Mouse (Mus musculus) myocyte (in vitro differentiated cells): ENCODE data around the gene Bcas3. TPM values are rescaled to one million over a fixed set of nuclear protein-coding genes. Genes with fewer than 3 reads are reported as not detected.

Experiments used
- H3K27me3 ChIP-seq: one replicate; pipeline ENCODE4 v1.6.1; 2011; ENCODE audit not compliant: control insufficient read depth, insufficient read depth, insufficient read length
- H3K36me3 ChIP-seq: one replicate; pipeline ENCODE4 v1.6.1; 2011; ENCODE audit not compliant: control insufficient read depth, insufficient read depth
- H3K4me2 ChIP-seq: one replicate; pipeline ENCODE4 v1.6.1; 2011; ENCODE audit warnings: low read depth, control low read depth
- H3K4me3 ChIP-seq: one replicate; pipeline ENCODE4 v1.5.1; 2011; ENCODE audit warnings: mild to moderate bottlenecking, control low read depth, moderate library complexity
- H3K79me2 ChIP-seq: one replicate; pipeline ENCODE4 v1.6.1; 2011; ENCODE audit not compliant: control insufficient read depth, insufficient read depth
- H3ac ChIP-seq: one replicate; pipeline ENCODE4 v1.6.1; 2011; ENCODE audit not compliant: control insufficient read depth, insufficient read length
- CEBPB ChIP-seq: IDR thresholded peaks from 2 replicates; pipeline ENCODE4 v1.6.1; 2011; ENCODE audit warnings: mild to moderate bottlenecking, moderate library complexity; ENCODE audit not compliant: poor library complexity, insufficient read depth, severe bottlenecking
- E2F4 ChIP-seq: IDR thresholded peaks from one replicate; pipeline ENCODE4 v1.6.1; 2011; ENCODE audit warnings: mild to moderate bottlenecking, control low read depth, moderate library complexity; ENCODE audit not compliant: insufficient read depth
- MAX ChIP-seq: IDR thresholded peaks from one replicate; pipeline ENCODE4 v1.6.1; 2011; ENCODE audit warnings: low read depth, mild to moderate bottlenecking, control low read depth
- MYOD1 ChIP-seq, 3 experiments: IDR thresholded peaks; one replicate each; pipeline ENCODE4 v1.6.1; 2011; ENCODE audit warnings: control low read depth in 2 of 3, low read depth in 2 of 3, mild to moderate bottlenecking in 2 of 3, moderate library complexity in 1 of 3; ENCODE audit not compliant: insufficient read length in 2 of 3, control insufficient read depth in 1 of 3
- MYOG ChIP-seq, 3 experiments: IDR thresholded peaks; one replicate each; pipeline ENCODE4 v1.6.1; 2011; ENCODE audit warnings: control low read depth in 2 of 3, low read depth in 2 of 3, mild to moderate bottlenecking in 2 of 3; ENCODE audit not compliant: insufficient read length in 2 of 3, control insufficient read depth in 1 of 3, insufficient read depth in 1 of 3
- POLR2A ChIP-seq: IDR thresholded peaks from one replicate; pipeline ENCODE4 v1.6.1; 2011; ENCODE audit warnings: low read depth, mild to moderate bottlenecking, control low read depth, moderate library complexity; ENCODE audit not compliant: insufficient read length
- POLR2AphosphoS2 ChIP-seq: IDR thresholded peaks from one replicate; pipeline ENCODE4 v1.6.1; 2011; ENCODE audit warnings: low read depth, control low read depth; ENCODE audit not compliant: insufficient read length
- REST ChIP-seq: IDR thresholded peaks from one replicate; pipeline ENCODE4 v1.6.1; 2011; ENCODE audit warnings: mild to moderate bottlenecking, control low read depth, moderate library complexity; ENCODE audit not compliant: insufficient read depth, insufficient read length
- SRF ChIP-seq: IDR thresholded peaks from one replicate; pipeline ENCODE4 v1.6.1; 2011; ENCODE audit warnings: low read depth; ENCODE audit not compliant: control insufficient read depth, insufficient read length
- TCF12 ChIP-seq: IDR thresholded peaks from one replicate; pipeline ENCODE4 v1.6.1; 2011; ENCODE audit warnings: mild to moderate bottlenecking, control low read depth; ENCODE audit not compliant: poor library complexity, insufficient read depth, severe bottlenecking
- TCF3 ChIP-seq: IDR thresholded peaks from one replicate; pipeline ENCODE4 v1.6.1; 2011; ENCODE audit warnings: low read depth, control low read depth; ENCODE audit not compliant: insufficient read length
- USF1 ChIP-seq: IDR thresholded peaks from one replicate; pipeline ENCODE4 v1.6.1; 2011; ENCODE audit warnings: low read depth, mild to moderate bottlenecking, control low read depth, moderate library complexity
- polyA plus RNA-seq: library from polyadenylated mRNA; unstranded; fragments of >200 nt; fragmentation: generic; extraction: Trizol; gene quantifications from one replicate; pipeline ENCODE4 v1.2.1, GENCODE M21; 2012; ENCODE audit warnings: missing spikeins

Gene Bcas3
- polyA plus RNA-seq, 1 experiment = 30.1 TPM

DNA sequence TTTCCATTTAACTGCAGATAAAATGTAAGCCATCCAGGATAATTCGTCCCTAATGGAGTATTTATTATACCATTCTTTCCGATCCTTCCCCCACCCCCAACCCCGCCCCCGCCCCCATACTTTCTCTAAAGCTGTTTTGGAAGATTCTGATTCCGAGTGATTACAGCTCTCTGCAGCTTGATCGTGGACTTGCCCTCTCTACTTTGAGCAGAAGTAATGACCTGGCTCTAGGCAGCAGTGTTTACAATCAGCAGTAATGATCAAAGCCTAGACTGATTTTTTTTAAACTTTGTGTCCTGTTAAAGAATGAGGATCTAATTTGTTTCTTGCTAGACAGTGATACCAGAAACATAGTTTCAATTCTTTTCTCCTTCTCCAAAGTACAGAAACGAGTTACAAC, 314.2 kb downstream of the Bcas3 start:
- H3K79me2 ChIP-seq = no peaks in the 10 kb centered on the region
- H3K36me3 ChIP-seq = no peaks in the 10 kb centered on the region
- H3K4me2 ChIP-seq = no peak overlapping the region
- H3K27me3 ChIP-seq = no peaks in the 10 kb centered on the region
- H3K4me3 ChIP-seq = no peak overlapping the region
- H3ac ChIP-seq = no peak overlapping the region
- TF ChIP-seq SRF (no peak), MAX (no peak), TCF12 (no peak), REST (no peak), TCF3 (no peak), MYOG (IDR thresholded peaks at IDR 0.05; ENCODE audit: control insufficient read depth in 1 of 3, insufficient read depth in 1 of 3, insufficient read length in 2 of 3, low read depth in 2 of 3) (no peak), POLR2AphosphoS2 (no peak), E2F4 (no peak), USF1 (no peak), POLR2A (no peak), MYOD1 (IDR thresholded peaks at IDR 0.05; ENCODE audit: control insufficient read depth in 1 of 3, insufficient read length in 2 of 3, low read depth in 2 of 3) (no peak), CEBPB (no peak)

DNA sequence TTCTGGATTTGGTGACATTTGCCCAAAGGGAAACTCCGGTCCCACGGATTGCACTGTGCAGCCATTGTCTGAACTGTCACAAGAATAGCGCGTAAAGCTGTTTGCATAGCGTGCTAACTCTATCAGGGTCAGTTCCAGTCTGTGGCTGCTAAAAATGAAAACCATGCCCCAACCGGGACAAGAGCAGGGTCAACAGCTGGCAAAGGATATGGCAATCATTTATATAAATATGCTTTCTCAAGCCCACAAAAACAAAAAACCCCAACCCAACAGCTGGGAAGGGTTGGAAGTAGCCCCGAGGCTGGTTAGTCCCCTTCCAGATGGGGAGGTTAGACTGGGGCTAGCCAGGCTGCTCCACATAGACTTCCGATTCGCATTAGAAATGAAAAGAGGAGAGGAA, 314.8 kb downstream of the Bcas3 start:
- no peaks in the 10 kb centered on the region for H3K36me3 ChIP-seq
- no peak overlapping the region for H3K4me2 ChIP-seq
- TF ChIP-seq CEBPB (no peak), MAX (no peak), USF1 (no peak), POLR2A (no peak), SRF (no peak), POLR2AphosphoS2 (no peak), TCF3 (no peak), TCF12 (no peak), REST (no peak), MYOG (IDR thresholded peaks at IDR 0.05; ENCODE audit: control insufficient read depth in 1 of 3, insufficient read depth in 1 of 3, insufficient read length in 2 of 3, low read depth in 2 of 3) (no peak), MYOD1 (IDR thresholded peaks at IDR 0.05; ENCODE audit: control insufficient read depth in 1 of 3, insufficient read length in 2 of 3, low read depth in 2 of 3) (no peak), E2F4 (no peak)
- no peak overlapping the region for H3ac ChIP-seq
- H3K79me2 ChIP-seq = no peaks in the 10 kb centered on the region
- H3K4me3 ChIP-seq = no peak overlapping the region
- H3K27me3 ChIP-seq = no peaks in the 10 kb centered on the region

DNA sequence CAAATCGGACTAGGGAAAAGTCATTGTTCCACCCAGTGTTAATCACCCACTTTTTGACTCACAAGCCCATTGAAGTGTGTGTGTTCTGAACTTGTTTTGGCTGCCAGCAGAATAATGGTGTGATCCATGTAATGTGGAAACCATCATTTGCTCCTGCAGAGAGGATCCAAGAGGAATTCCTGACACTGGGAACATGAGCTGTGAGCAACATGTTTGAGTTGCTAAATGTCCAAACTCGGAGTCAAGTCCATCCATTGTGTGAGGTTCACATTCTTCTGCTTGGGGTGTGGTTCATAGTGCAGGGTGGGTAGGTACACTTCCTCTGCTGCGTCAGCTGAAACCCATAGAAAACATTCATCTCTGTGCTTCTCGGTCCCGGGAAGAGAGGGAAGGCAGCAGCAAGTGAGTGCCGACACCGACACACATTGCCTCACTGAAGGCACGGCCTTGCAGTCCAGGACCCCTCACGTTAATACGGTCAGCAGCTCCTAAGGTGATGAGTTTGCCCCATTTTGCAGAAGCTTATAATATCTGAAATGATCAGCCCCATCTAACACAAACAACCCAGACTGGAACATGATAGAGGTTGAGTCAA, 320.0 kb downstream of the Bcas3 start:
- H3ac ChIP-seq = no peak overlapping the region
- no peak for TF ChIP-seq USF1
- TF ChIP-seq SRF = no peak
- no peak for TF ChIP-seq POLR2AphosphoS2
- TF ChIP-seq MAX = no peak
- no peak for TF ChIP-seq CEBPB
- TF ChIP-seq POLR2A = no peak
- no peak for TF ChIP-seq TCF3
- no peak for TF ChIP-seq REST
- TF ChIP-seq TCF12 = no peak
- TF ChIP-seq MYOD1 (IDR thresholded peaks at IDR 0.05; ENCODE audit: control insufficient read depth in 1 of 3, insufficient read length in 2 of 3, low read depth in 2 of 3) = no peak
- no peak for TF ChIP-seq E2F4
- TF ChIP-seq MYOG (IDR thresholded peaks at IDR 0.05; ENCODE audit: control insufficient read depth in 1 of 3, insufficient read depth in 1 of 3, insufficient read length in 2 of 3, low read depth in 2 of 3) = no peak
- H3K4me3 ChIP-seq = no peak overlapping the region
- H3K79me2 ChIP-seq = no peaks in the 10 kb centered on the region
- H3K4me2 ChIP-seq = no peak overlapping the region
- H3K36me3 ChIP-seq = no peaks in the 10 kb centered on the region
- no peaks in the 10 kb centered on the region for H3K27me3 ChIP-seq

DNA sequence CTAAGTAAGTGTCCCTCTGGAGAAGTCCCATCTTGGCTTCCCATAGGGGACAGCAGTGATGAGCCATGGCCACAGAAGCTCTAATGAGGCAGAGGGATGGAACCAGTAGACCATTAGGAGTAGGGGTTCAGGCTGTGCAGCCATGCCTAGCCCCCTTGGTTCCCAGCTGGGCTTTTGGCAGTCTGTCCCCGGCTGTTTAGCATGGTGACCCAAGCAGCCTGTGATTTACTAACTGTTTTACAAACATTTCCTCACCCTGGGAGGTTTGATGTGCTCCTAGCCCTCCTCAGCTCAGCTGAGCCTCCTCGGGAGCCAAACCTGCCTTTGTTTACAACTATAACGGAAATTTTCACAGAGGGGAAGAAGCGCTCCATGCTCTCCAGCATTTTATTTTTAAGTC, 322.3 kb downstream of the Bcas3 start:
- H3K79me2 ChIP-seq = no peaks in the 10 kb centered on the region
- TF ChIP-seq MAX (no peak), USF1 (no peak), POLR2AphosphoS2 (no peak), MYOD1 (IDR thresholded peaks at IDR 0.05; ENCODE audit: control insufficient read depth in 1 of 3, insufficient read length in 2 of 3, low read depth in 2 of 3) (no peak), E2F4 (no peak)

More for the DNA sequence above, 322.3 kb downstream of the Bcas3 start:
- Histone ChIP-seq H3K27me3 (no peaks in the 10 kb centered on the region), H3K4me3 (no peak overlapping the region), H3ac (no peak overlapping the region), H3K4me2 (no peak overlapping the region), H3K36me3 (no peaks in the 10 kb centered on the region)
